Mouse (Mus musculus) frontal cortex, postnatal 25 days (tissue): ENCODE data around the gene Sumo3.

Experiments used
- DNase-seq, 2 experiments: peaks; one replicate each; pipeline ENCODE4 v3.0.0; 2022; ENCODE audit warnings: low spot score in 2 of 2

Gene Sumo3

GRCm38 (mm10) chr10:77626036-77626435 is 20.1 kb downstream of the Sumo3 start:
- no peak for DNase-seq

GRCm38 (mm10) chr10:77626591-77626990 is 20.7 kb downstream of the Sumo3 start:
- no peak for DNase-seq

- DNase-seq, result peak; percentile 70 to 79
Observed at GRCm38 (mm10) chr10:77627497-77627896, 21.6 kb downstream of the Sumo3 start.

GRCm38 (mm10) chr10:77629163-77629562 is 23.3 kb downstream of the Sumo3 start:
- DNase-seq, result no peak

GRCm38 (mm10) chr10:77629970-77630369 is 24.1 kb downstream of the Sumo3 start:
- no peak for DNase-seq

GRCm38 (mm10) chr10:77634016-77634415 is 28.1 kb downstream of the Sumo3 start:
- no peak for DNase-seq

- DNase-seq, result no peak
Observed at GRCm38 (mm10) chr10:77634452-77635231, 28.7 kb downstream of the Sumo3 start.

GRCm38 (mm10) chr10:77636234-77636922 is 30.5 kb downstream of the Sumo3 start:
- no peak for DNase-seq

- no peak for DNase-seq
Observed at GRCm38 (mm10) chr10:77638956-77639355, 33.1 kb downstream of the Sumo3 start.

- no peak for DNase-seq
Observed at GRCm38 (mm10) chr10:77643160-77643559, 37.3 kb downstream of the Sumo3 start.

- no peak for DNase-seq
Observed at GRCm38 (mm10) chr10:77645571-77645970, 39.7 kb downstream of the Sumo3 start.

- DNase-seq, result no peak
Observed at GRCm38 (mm10) chr10:77647461-77647860, 41.6 kb downstream of the Sumo3 start.

GRCm38 (mm10) chr10:77647901-77648300 is 42.0 kb downstream of the Sumo3 start:
- DNase-seq, result no peak

GRCm38 (mm10) chr10:77652046-77652445 is 46.1 kb downstream of the Sumo3 start:
- no peak for DNase-seq

GRCm38 (mm10) chr10:77658286-77658994 is 52.5 kb downstream of the Sumo3 start:
- DNase-seq, result no peak

- DNase-seq, result no peak
Observed at GRCm38 (mm10) chr10:77663949-77664665, 58.2 kb downstream of the Sumo3 start.

GRCm38 (mm10) chr10:77666342-77666741 is 60.4 kb downstream of the Sumo3 start:
- DNase-seq, result no peak

- peak in 1 of 2 experiments; percentile 24 for DNase-seq
Observed at GRCm38 (mm10) chr10:77667402-77667801, 61.5 kb downstream of the Sumo3 start.
